Mouse (Mus musculus): ENCODE data around the gene Zfp369. TPM values are rescaled to one million over a fixed set of nuclear protein-coding genes. Genes with fewer than 3 reads are reported as not detected.

Gene Zfp369
- 9.9 TPM for polyA plus RNA-seq (2017; shearing (Covaris generic))

GRCm38 (mm10) chr13:65278383-65279341 lies at the start of gene Zfp369:
Zfp369 (plus strand) TSS chr13:65278814.

GRCm38 (mm10) chr13:65259239-65259638 lies 19.4 kb upstream of the Zfp369 start, which contains the start of gene Gm10775:
Gm10775 (plus strand) TSS chr13:65259539.

Other genes with a start within 250 kb of the Zfp369 start
- not detected for gene Spata31d1c, start 245.8 kb upstream of the Zfp369 start, polyA plus RNA-seq (2017; shearing (Covaris generic))
- gene Prss47, start 226.1 kb upstream of the Zfp369 start, polyA plus RNA-seq (2017; shearing (Covaris generic)), result not detected
- 73.4 TPM for gene Mfsd14b, start 165.8 kb upstream of the Zfp369 start, polyA plus RNA-seq (2017; shearing (Covaris generic))
- gene Olfr465-ps1, start 140.7 kb upstream of the Zfp369 start, polyA plus RNA-seq (2017; shearing (Covaris generic)), result not detected
- 0.24 TPM for gene Olfr466, start 128.6 kb upstream of the Zfp369 start, polyA plus RNA-seq (2017; shearing (Covaris generic))
- 0.79 TPM for gene Nlrp4f, start 72.8 kb upstream of the Zfp369 start, polyA plus RNA-seq (2017; shearing (Covaris generic))
- gene Gm10775, start 19.3 kb upstream of the Zfp369 start, polyA plus RNA-seq (2017; shearing (Covaris generic)), result not detected
- gene Gm10139, start 233.9 kb downstream of the Zfp369 start, polyA plus RNA-seq (2017; shearing (Covaris generic)), result not detected